Comparison of ENCODE assay signal across 8 mouse cellular contexts in the genomic region with DNA sequence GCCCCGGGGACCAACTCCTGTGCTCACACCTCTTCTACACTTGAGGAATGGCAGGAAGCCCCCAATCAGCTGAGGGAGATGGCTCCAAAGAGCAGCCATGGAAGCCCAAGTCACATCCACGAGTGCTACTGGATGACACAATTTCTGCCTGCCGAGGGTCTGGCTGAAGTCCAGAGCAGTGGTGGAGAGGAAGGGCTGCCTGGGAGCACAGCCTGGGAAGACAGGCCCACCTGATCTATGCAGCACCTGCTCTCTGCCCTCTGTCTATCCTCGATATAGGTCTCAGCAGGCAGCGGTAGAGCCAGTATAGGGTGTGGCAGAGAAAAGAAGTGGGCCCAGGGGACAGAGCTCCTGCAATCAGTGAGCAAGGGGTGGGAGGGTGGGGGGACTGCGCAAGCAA. TPM values are rescaled to one million over a fixed set of nuclear protein-coding genes. Genes with fewer than 3 reads are reported as not detected.
DNase-seq lines count a peak whose midpoint lies in the region; ATAC-seq lines count a peak whose summit lies in the region.
"Had no signal": no experiment of that assay in that cellular context is flagged by ENCODE, and none has a peak within 500 bp of the region (broad histone marks: within the 10 kb centered on the region; RNA-seq: fewer than 3 reads in every experiment).

No protein-coding gene starts in this region.

- WGBS in hindbrain, embryonic 10.5 days = 82% methylated on average over 6 of the region's 6 CpGs
- 54% methylated on average over 6 of the region's 6 CpGs for whole genome bisulfite sequencing in hindbrain, embryonic 14.5 days
- 66% methylated on average over 6 of the region's 6 CpGs for WGBS in embryonic facial prominence, embryonic 12.5 days
- WGBS in limb, embryonic 10.5 days = 73% methylated on average over 6 of the region's 6 CpGs

- H3K4me1 ChIP-seq in hindbrain, embryonic 10.5 days (replicated peaks) = peaks cover 66% of the 10 kb centered on the region
- peaks cover 38% of the 10 kb centered on the region for H3K4me1 ChIP-seq in hindbrain, embryonic 14.5 days (replicated peaks; ENCODE audit: control insufficient read depth, insufficient read depth, low read length)
- H3K4me1 ChIP-seq in embryonic facial prominence, embryonic 12.5 days = peaks cover 48% of the 10 kb centered on the region
- H3K4me1 ChIP-seq in limb, embryonic 10.5 days = peaks cover 55% of the 10 kb centered on the region

- H3K9ac ChIP-seq in hindbrain, embryonic 14.5 days = no peak overlapping the region
- no peak overlapping the region for H3K9ac ChIP-seq in embryonic facial prominence, embryonic 12.5 days

- ATAC-seq in hindbrain, embryonic 14.5 days (ENCODE audit: low FRiP score) = no peak
- ATAC-seq in embryonic facial prominence, embryonic 12.5 days (ENCODE audit: insufficient number of reproducible peaks, insufficient read depth, low FRiP score, low TSS enrichment) = no peak
- no peak for ATAC-seq in granulocyte monocyte progenitor cell, adult 5-6 weeks (replicated peaks; ENCODE audit: poor library complexity, severe bottlenecking)

- H3K4me2 ChIP-seq in hindbrain, embryonic 14.5 days (replicated peaks) = no peak overlapping the region
- no peak overlapping the region for H3K4me2 ChIP-seq in embryonic facial prominence, embryonic 12.5 days (replicated peaks)

- no peak for DNase-seq in hindbrain, embryonic 10.5 days (ENCODE audit: low spot score)
- DNase-seq in hindbrain, embryonic 14.5 days (ENCODE audit: low spot score) = no peak
- DNase-seq in adrenal gland, postnatal 25 days = peak; percentile 54
- no peak for DNase-seq in limb, embryonic 10.5 days (ENCODE audit: low spot score)
- DNase-seq in retina, postnatal 1 day = no peak

- peaks cover 16% of the 10 kb centered on the region for H3K36me3 ChIP-seq in hindbrain, embryonic 10.5 days
- H3K36me3 ChIP-seq in hindbrain, embryonic 14.5 days (replicated peaks; ENCODE audit: control insufficient read depth, insufficient read depth) = no peaks in the 10 kb centered on the region
- H3K36me3 ChIP-seq in embryonic facial prominence, embryonic 12.5 days = peaks cover 6% of the 10 kb centered on the region; the same call in 1 of the 2 replicates
- H3K36me3 ChIP-seq in limb, embryonic 10.5 days = peaks cover 27% of the 10 kb centered on the region

- H3K4me3 ChIP-seq in hindbrain, embryonic 10.5 days = no peak overlapping the region
- H3K4me3 ChIP-seq in hindbrain, embryonic 14.5 days (replicated peaks; ENCODE audit: low read length) = no peak overlapping the region
- H3K4me3 ChIP-seq in embryonic facial prominence, embryonic 12.5 days = no peak overlapping the region
- no peak overlapping the region for H3K4me3 ChIP-seq in limb, embryonic 10.5 days

- no peaks in the 10 kb centered on the region for H3K27me3 ChIP-seq in hindbrain, embryonic 10.5 days (ENCODE audit: insufficient read depth, poor library complexity, severe bottlenecking)
- no peaks in the 10 kb centered on the region for H3K27me3 ChIP-seq in hindbrain, embryonic 14.5 days (ENCODE audit: control insufficient read depth, insufficient read depth, low read length)
- H3K27me3 ChIP-seq in embryonic facial prominence, embryonic 12.5 days = no peaks in the 10 kb centered on the region
- H3K27me3 ChIP-seq in limb, embryonic 10.5 days (ENCODE audit: low read depth, poor library complexity, severe bottlenecking) = no peaks in the 10 kb centered on the region

- H3K9me3 ChIP-seq in hindbrain, embryonic 10.5 days = no peaks in the 10 kb centered on the region
- H3K9me3 ChIP-seq in hindbrain, embryonic 14.5 days (ENCODE audit: control insufficient read depth, low read length) = no peaks in the 10 kb centered on the region
- H3K9me3 ChIP-seq in embryonic facial prominence, embryonic 12.5 days = no peaks in the 10 kb centered on the region
- H3K9me3 ChIP-seq in limb, embryonic 10.5 days (replicated peaks) = no peaks in the 10 kb centered on the region

- peak overlapping the region; percentile 80 for H3K27ac ChIP-seq in hindbrain, embryonic 10.5 days
- H3K27ac ChIP-seq in hindbrain, embryonic 14.5 days = no peak overlapping the region
- H3K27ac ChIP-seq in embryonic facial prominence, embryonic 12.5 days = 0 out of 2 replicates have a peak overlapping the region, but pooled peaks have one; percentile 2
- 0 out of 2 replicates have a peak overlapping the region, but pooled peaks have one; percentile 83 for H3K27ac ChIP-seq in limb, embryonic 10.5 days

RNA-seq across cellular contexts. Expression of a gene that starts 1.3 kb away (rescaled TPM):
- polyA plus RNA-seq in hindbrain, embryonic 10.5 days (2016; fragmentation: Nextera tagmentation; extraction: Ambion mirVana) = 0.18 and 0.25 TPM in 2 replicates
- 0.39 TPM in 1 of 2 replicates, not detected in the other for polyA plus RNA-seq in hindbrain, embryonic 14.5 days (2014; fragmentation: Nextera tagmentation; extraction: Ambion mirVana)
- total RNA-seq in adrenal gland, postnatal 25 days (2021) = not detected in 2 replicates
- polyA plus RNA-seq in embryonic facial prominence, embryonic 12.5 days (2016; fragmentation: Nextera tagmentation; extraction: Ambion mirVana) = 0.36 and 0.73 TPM in 2 replicates
- 0.33 and 0.56 TPM in 2 replicates for polyA plus RNA-seq in limb, embryonic 10.5 days (2016; fragmentation: Nextera tagmentation; extraction: Ambion mirVana)
- total RNA-seq in granulocyte monocyte progenitor cell, adult 5-6 weeks (2014; fragmentation: Nextera tagmentation) = not detected in 2 replicates
- total RNA-seq in granulocyte monocyte progenitor cell, adult 5-6 weeks (2017) = 0.21 TPM in 1 of 2 replicates, not detected in the other
- polyA plus RNA-seq: small intestine, adult 2 months had no signal

RNA-seq across cellular contexts. Expression of a gene that starts 14.7 kb away (rescaled TPM):
- 1,375 and 1,717 TPM in 2 replicates for polyA plus RNA-seq in hindbrain, embryonic 10.5 days (2016; fragmentation: Nextera tagmentation; extraction: Ambion mirVana)
- polyA plus RNA-seq in hindbrain, embryonic 14.5 days (2014; fragmentation: Nextera tagmentation; extraction: Ambion mirVana) = 154 and 171 TPM in 2 replicates
- total RNA-seq in adrenal gland, postnatal 25 days (2021) = 3.5 and 5.8 TPM in 2 replicates
- 1,900 and 1,964 TPM in 2 replicates for polyA plus RNA-seq in embryonic facial prominence, embryonic 12.5 days (2016; fragmentation: Nextera tagmentation; extraction: Ambion mirVana)
- 2,617 and 2,689 TPM in 2 replicates for polyA plus RNA-seq in limb, embryonic 10.5 days (2016; fragmentation: Nextera tagmentation; extraction: Ambion mirVana)
- total RNA-seq in granulocyte monocyte progenitor cell, adult 5-6 weeks (2014; fragmentation: Nextera tagmentation) = 1.3 and 4.1 TPM in 2 replicates
- not detected in 2 replicates for total RNA-seq in granulocyte monocyte progenitor cell, adult 5-6 weeks (2017)

RNA-seq across cellular contexts. Expression of a gene that starts 19.8 kb away (rescaled TPM):
- polyA plus RNA-seq in hindbrain, embryonic 10.5 days (2016; fragmentation: Nextera tagmentation; extraction: Ambion mirVana) = 0.48 and 0.95 TPM in 2 replicates
- polyA plus RNA-seq in hindbrain, embryonic 14.5 days (2014; fragmentation: Nextera tagmentation; extraction: Ambion mirVana) = 0.52 and 0.67 TPM in 2 replicates
- total RNA-seq in adrenal gland, postnatal 25 days (2021) = 0.94 and 1.7 TPM in 2 replicates
- 0.65 and 1.2 TPM in 2 replicates for polyA plus RNA-seq in embryonic facial prominence, embryonic 12.5 days (2016; fragmentation: Nextera tagmentation; extraction: Ambion mirVana)
- 0.67 and 0.76 TPM in 2 replicates for polyA plus RNA-seq in limb, embryonic 10.5 days (2016; fragmentation: Nextera tagmentation; extraction: Ambion mirVana)
- total RNA-seq in granulocyte monocyte progenitor cell, adult 5-6 weeks (2014; fragmentation: Nextera tagmentation) = not detected in 2 replicates
- total RNA-seq in granulocyte monocyte progenitor cell, adult 5-6 weeks (2017) = 0.26 TPM in 1 of 2 replicates, not detected in the other

RNA-seq across cellular contexts. Expression of a gene that starts 28.8 kb away (rescaled TPM):
- 36.3 and 39.4 TPM in 2 replicates for polyA plus RNA-seq in hindbrain, embryonic 10.5 days (2016; fragmentation: Nextera tagmentation; extraction: Ambion mirVana)
- polyA plus RNA-seq in hindbrain, embryonic 14.5 days (2014; fragmentation: Nextera tagmentation; extraction: Ambion mirVana) = 39.0 and 42.6 TPM in 2 replicates
- 42.2 and 61.5 TPM in 2 replicates for total RNA-seq in adrenal gland, postnatal 25 days (2021)
- polyA plus RNA-seq in embryonic facial prominence, embryonic 12.5 days (2016; fragmentation: Nextera tagmentation; extraction: Ambion mirVana) = 39.1 and 40.8 TPM in 2 replicates
- polyA plus RNA-seq in limb, embryonic 10.5 days (2016; fragmentation: Nextera tagmentation; extraction: Ambion mirVana) = 57.3 and 59.9 TPM in 2 replicates
- 115 and 135 TPM in 2 replicates for total RNA-seq in granulocyte monocyte progenitor cell, adult 5-6 weeks (2014; fragmentation: Nextera tagmentation)
- 75.7 and 89.4 TPM in 2 replicates for total RNA-seq in granulocyte monocyte progenitor cell, adult 5-6 weeks (2017)
